Mouse (Mus musculus) embryonic stem cell, embryonic (primary cell): ENCODE results near the gene Gm9639.
"Not testable (repeated sequence)": the region's sequence is repeated elsewhere in the genome, so short reads cannot be mapped to it uniquely, and the experiment has no call there.

Experiments
- CTCF ChIA-PET, 4 experiments: fragments of 300-600 bp in 2 of 4; fragments of 350-600 bp in 2 of 4; sonication (Branson Sonifier 250); formaldehyde crosslinking; loops; one replicate each; lab custom pipeline; 2022; ENCODE audit warnings: inconsistent platforms in 2 of 4; lab: Charles Lee
- POLR2A ChIA-PET, 4 experiments: fragments of 300-600 bp in 2 of 4; fragments of 350-600 bp in 2 of 4; sonication (Branson Sonifier 250); formaldehyde crosslinking; loops; one replicate each; lab custom pipeline; 2022; ENCODE audit warnings: antibody characterized with exemption in 4 of 4, inconsistent platforms in 1 of 4; lab: Charles Lee

Gene Gm9639

GRCm38 (mm10) chr10:77794976-77795375, at the start of gene Gm9639:
Gene Gm9639 (minus strand): TSS chr10:77795076.
- POLR2A ChIA-PET: interaction anchor here in 1 of 4 experiments (0.6 kb wide), 1 partner anchor 32 kb away, joined by 4 read pairs; no protein-coding TSS in a partner anchor
- CTCF ChIA-PET: interaction anchor here in 2 of 4 experiments (0.6 to 0.8 kb wide), 2 partner anchors 278 to 1449 kb away, joined by 3 to 4 read pairs; no protein-coding TSS in a partner anchor

- POLR2A ChIA-PET: interaction anchor here in 1 of 4 experiments (0.6 kb wide), 1 partner anchor 862 kb away, joined by 3 read pairs; no protein-coding TSS in a partner anchor
- CTCF ChIA-PET: interaction anchor here in 1 of 4 experiments (0.6 kb wide), 1 partner anchor 341 kb away, joined by 4 read pairs; no protein-coding TSS in a partner anchor
These were observed 44.1 kb upstream of the Gm9639 start for GRCm38 (mm10) chr10:77839006-77839405.

DNA sequence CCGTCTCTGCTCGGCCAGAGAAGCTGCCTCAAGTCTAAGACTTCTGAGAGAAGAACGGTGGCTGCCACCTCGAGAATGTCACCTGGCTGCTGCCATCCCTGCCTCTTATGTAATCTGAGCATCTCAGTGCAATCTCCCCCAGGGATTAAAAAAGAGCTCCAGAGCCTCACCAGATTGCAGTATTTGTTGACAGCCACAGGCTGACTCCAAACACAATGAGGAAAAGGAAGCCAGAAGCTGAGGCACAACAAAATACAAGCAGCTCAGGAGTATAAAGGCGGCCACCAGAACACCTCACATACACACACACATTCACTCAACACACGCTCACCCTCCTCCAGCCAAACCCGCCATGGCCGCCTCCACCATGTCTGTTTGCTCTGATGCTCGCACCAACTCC, 40.8 kb upstream of the Gm9639 start, which contains the start of gene Krtap10-10:
Gene Krtap10-10, plus strand, starts transcription at position 301 of the 400 bp plus-strand sequence.
- POLR2A ChIA-PET: interaction anchor here in 2 of 4 experiments (0.6 to 1.4 kb wide), 3 partner anchors 29 to 152 kb away, joined by 3 to 4 read pairs (median 3); partner anchors contain the start of gene Lrrc3 (in 1 of the 2)
- CTCF ChIA-PET: interaction anchor here in 1 of 4 experiments (0.6 to 1.6 kb wide), 3 partner anchors 14 to 83 kb away, joined by 3 to 4 read pairs (median 3); no protein-coding TSS in a partner anchor

GRCm38 (mm10) chr10:77826951-77827350, 32.1 kb upstream of the Gm9639 start, which contains the start of gene Krtap10-4:
Gene Krtap10-4 (minus strand): TSS chr10:77827095.
- POLR2A ChIA-PET: interaction anchor here in 1 of 4 experiments (0.6 kb wide), 1 partner anchor 32 kb away, joined by 4 read pairs; the partner anchor contains the start of gene Gm9639
- CTCF ChIA-PET: no interaction called here

- POLR2A ChIA-PET: no interaction called here
These were observed 24.3 kb upstream of the Gm9639 start for GRCm38 (mm10) chr10:77819203-77819602.

GRCm38 (mm10) chr10:77818523-77818922, 23.6 kb upstream of the Gm9639 start:
- POLR2A ChIA-PET: no interaction called here
- CTCF ChIA-PET: no interaction called here

More at GRCm38 (mm10) chr10:77819203-77819602, 24.3 kb upstream of the Gm9639 start:
- CTCF ChIA-PET: no interaction called here

DNA sequence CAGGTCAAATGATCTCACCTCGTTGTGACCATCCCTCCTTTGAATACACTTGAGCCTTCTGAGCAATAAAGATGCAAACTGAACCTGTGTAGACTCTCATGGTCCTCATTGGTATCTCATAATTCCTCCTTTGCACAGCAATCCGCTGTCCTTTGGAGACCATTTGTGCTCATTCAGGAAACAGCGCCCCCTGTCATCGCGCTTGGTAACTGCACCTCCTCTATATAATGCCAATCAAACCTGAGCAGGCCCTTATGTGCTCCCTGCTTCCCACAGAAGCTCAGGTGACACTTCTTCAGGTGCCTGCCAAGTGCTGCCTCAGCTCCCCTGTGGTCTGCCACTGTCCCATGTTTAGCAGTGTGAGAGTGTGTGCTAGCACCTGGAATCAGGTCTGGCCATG, 20.6 kb upstream of the Gm9639 start:
- ChIA-PET CTCF (interaction anchor here in 3 of 4 experiments (0.6 to 1.4 kb wide), 10 partner anchors 17 to 249 kb away, joined by 3 to 7 read pairs (median 3); partner anchors contain the start of gene Krtap10-10 (in 1 of the 3)), POLR2A (no interaction called here)

DNA sequence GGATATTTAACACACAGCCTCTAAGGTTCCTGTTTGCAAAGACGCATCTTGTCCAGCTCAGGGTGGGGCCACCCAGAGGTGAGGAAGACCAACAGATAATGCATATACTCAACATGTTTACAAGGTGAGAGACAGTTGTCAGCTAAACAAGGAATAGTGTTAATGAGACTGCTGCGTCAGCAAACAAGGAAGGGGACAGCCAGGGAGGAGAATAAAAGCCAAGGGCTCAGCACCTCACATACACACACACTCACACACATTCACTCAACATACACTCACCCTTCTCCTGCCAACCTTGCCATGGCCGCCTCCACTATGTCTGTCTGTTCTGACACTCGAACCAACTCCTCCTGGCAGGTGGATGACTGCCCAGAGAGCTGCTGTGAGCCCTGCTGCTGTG, 19.5 kb upstream of the Gm9639 start, which contains the start of gene Gm2696:
Gene Gm2696, plus strand, starts transcription at position 301 of the 400 bp plus-strand sequence.
- POLR2A ChIA-PET: interaction anchor here in 1 of 4 experiments (0.6 kb wide), 1 partner anchor 130 kb away, joined by 3 read pairs; no protein-coding TSS in a partner anchor
- CTCF ChIA-PET: interaction anchor here in 2 of 4 experiments (0.7 to 1.3 kb wide), 5 partner anchors 8 to 111 kb away, joined by 3 to 4 read pairs (median 3); no protein-coding TSS in a partner anchor

- ChIA-PET POLR2A (interaction anchor here in 1 of 4 experiments (1.5 kb wide), 1 partner anchor 12 kb away, joined by 3 read pairs; no protein-coding TSS in a partner anchor), CTCF (no interaction called here)
These were observed 16.9 kb upstream of the Gm9639 start, which contains the start of gene Gm9507 for GRCm38 (mm10) chr10:77811743-77812142. Gene Gm9507 (minus strand): TSS chr10:77811843.

DNA sequence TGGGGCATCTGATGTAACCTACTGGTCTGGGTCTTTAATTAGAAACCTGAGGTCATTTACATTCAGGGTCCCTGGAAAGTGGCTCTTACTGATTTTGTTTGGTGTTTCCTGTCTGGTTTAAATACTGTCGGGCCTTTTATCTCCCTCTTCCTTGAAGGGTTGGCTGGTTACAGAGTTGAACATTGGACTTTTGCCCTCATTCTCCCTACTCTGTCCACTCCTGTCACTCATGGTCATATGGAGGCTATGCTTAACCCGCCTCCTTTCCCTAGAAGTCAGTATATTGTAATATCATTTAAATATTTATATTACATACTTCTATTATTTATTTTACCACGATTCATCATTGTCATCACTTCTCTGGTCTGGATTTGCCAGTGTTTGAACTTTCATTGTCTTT, 9.2 kb upstream of the Gm9639 start:
- POLR2A ChIA-PET: no interaction called here
- CTCF ChIA-PET: no interaction called here

DNA sequence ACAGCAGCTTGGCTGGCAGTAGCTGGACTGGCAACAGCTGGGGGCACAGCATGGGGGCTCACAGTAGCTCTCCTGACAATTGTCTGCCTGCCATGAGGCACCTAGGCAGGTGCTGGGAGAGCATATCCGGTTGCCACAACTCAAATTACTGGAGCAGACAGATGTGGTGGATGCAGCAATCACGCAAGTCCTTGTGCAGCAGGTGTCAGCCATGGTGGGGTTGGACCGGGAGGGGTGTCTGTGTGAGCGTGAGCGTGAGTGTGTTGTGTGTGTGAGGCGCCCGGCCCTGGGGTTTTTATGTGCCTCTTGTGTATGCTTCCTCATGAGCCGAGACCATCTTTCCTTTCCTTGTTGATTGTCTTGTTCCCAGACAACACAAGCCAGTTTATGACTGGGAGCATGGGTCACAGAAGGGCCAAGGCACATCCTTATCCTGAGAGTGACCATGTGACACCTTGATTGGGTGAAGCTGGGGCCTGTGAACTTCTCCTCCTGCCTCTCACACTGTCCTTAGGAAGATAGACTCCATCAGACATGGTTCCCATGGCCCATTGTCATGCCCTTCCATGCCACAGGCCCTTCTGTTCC, 4.1 kb upstream of the Gm9639 start, which contains the start of gene Gm19668:
Gene Gm19668, minus strand, starts transcription at position 213 of the 588 bp plus-strand sequence.
- POLR2A ChIA-PET: interaction anchor here in 2 of 4 experiments (0.5 to 1.3 kb wide), 2 partner anchors 217 to 1395 kb away, joined by 3 to 5 read pairs; partner anchors contain the start of gene Pttg1ip (in 1 of the 2)
- CTCF ChIA-PET: interaction anchor here in 2 of 4 experiments (0.5 to 0.7 kb wide), 2 partner anchors 9 to 17 kb away, joined by 3 read pairs; no protein-coding TSS in a partner anchor

- CTCF ChIA-PET: interaction anchor here in 2 of 4 experiments (0.5 to 0.7 kb wide), 2 partner anchors 9 to 17 kb away, joined by 3 read pairs; no protein-coding TSS in a partner anchor
- POLR2A ChIA-PET: not testable (repeated sequence)
These were observed 3.5 kb upstream of the Gm9639 start for GRCm38 (mm10) chr10:77798164-77798920.

- ChIA-PET POLR2A (no interaction called here), CTCF (no interaction called here)
These were observed 2.8 kb upstream of the Gm9639 start for GRCm38 (mm10) chr10:77797677-77798076.

DNA sequence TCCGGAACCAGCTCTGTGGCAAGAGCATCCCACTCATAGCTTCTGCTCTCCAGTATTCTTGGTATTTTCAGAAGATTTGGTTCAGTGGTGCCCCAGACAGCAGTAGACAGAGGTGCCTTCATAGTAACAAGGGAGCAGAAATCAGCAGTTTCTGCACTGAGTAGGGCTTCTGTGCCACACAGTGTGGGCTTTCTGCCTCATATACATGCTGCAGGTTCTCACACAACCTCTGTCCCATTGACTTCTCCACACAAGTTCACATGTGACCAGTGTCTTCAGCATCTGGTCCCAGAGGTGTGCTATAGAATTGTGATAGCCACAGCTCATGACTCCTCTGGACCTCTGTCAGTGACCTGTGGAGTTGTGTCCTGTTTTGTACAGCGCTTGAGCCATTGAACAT, 6.3 kb downstream of the Gm9639 start:
- POLR2A ChIA-PET: no interaction called here
- CTCF ChIA-PET: no interaction called here

DNA sequence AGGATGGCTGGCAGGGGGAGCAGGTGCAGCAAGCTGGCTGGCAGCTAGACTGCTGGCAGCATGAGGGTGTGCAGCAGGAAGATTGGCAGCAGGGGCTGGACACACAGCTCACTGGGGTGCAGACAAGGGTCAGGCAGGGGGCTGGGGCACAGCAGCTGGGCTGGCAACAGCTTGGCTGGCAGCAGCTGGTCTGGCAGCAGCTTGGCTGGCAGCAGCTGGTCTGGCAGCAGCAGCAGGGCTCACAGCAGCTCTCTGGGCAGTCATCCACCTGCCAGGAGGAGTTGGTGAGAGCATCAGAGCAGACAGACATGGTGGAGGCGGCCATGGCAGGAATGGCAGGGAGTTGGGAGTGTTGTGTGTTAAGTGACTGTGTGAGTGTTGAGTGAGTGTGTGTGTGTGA, 7.0 kb downstream of the Gm9639 start, which contains the start of gene Gm7137:
Gene Gm7137, minus strand, starts transcription at position 325 of the 400 bp plus-strand sequence.
- POLR2A ChIA-PET, CTCF ChIA-PET: not testable (repeated sequence)

GRCm38 (mm10) chr10:77783396-77783795, 11.5 kb downstream of the Gm9639 start:
- CTCF ChIA-PET, POLR2A ChIA-PET: not testable (repeated sequence)

DNA sequence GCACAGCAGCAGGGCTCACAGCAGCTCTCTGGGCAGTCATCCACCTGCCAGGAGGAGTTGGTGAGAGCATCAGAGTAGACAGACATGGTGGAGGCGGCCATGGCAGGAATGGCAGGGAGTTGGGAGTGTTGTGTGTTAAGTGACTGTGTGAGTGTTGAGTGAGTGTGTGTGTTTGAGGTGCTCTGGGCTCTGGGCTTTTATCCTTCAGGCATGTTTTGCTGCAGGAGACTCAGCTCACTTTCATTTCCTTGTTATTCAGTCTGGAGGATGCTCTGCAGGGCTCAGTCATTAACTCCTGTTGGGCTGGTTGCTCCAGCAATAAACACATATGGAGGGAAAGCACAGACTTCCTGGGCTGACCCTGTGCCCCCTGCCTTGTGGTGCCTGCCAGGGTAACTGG, 12.4 kb downstream of the Gm9639 start, which contains the start of gene Gm3250:
Gene Gm3250, minus strand, starts transcription at position 101 of the 400 bp plus-strand sequence.
- CTCF ChIA-PET, POLR2A ChIA-PET: not testable (repeated sequence)

- POLR2A ChIA-PET, CTCF ChIA-PET: not testable (repeated sequence)
These were observed 18.0 kb downstream of the Gm9639 start, which contains the start of gene Gm7138 for GRCm38 (mm10) chr10:77776844-77777243. Gene Gm7138 (minus strand): TSS chr10:77776944.
